Mouse (Mus musculus): ENCODE results near the gene Rps2. TPM values are rescaled to one million over a fixed set of nuclear protein-coding genes. Genes with fewer than 3 reads are reported as not detected.

Rps2 gene
- polyA plus RNA-seq, 1 experiment from 2014 or later: 828 TPM

GRCm38 (mm10) chr17:24745526-24746497 lies 27.9 kb downstream of the Rps2 start:
- peak; percentile 70; the same call in 1 of the 2 replicates for ATAC-seq (ENCODE audit: insufficient number of reproducible peaks, low FRiP score)
- Histone ChIP-seq H3K27me3 (replicated peaks) (peaks cover 33% of the 10 kb centered on the region), H3K27ac (ENCODE audit: poor library complexity, severe bottlenecking) (no peak overlapping the region), H3K9me3 (replicated peaks) (no peaks in the 10 kb centered on the region), H3K36me3 (peaks cover 8% of the 10 kb centered on the region; the same call in 1 of the 2 replicates), H3K4me3 (no peak overlapping the region), H3K9ac (no peak overlapping the region), H3K4me2 (no peak overlapping the region), H3K4me1 (replicated peaks) (0 out of 2 replicates have a peak, but pooled peaks cover 5% of the 10 kb centered on the region)
- 17% methylated on average over 7 of the region's 7 CpGs for WGBS

GRCm38 (mm10) chr17:24746986-24747385 lies 29.1 kb downstream of the Rps2 start:
- Histone ChIP-seq H3K4me2 (no peak overlapping the region), H3K27ac (ENCODE audit: poor library complexity, severe bottlenecking) (no peak overlapping the region), H3K9me3 (replicated peaks) (no peaks in the 10 kb centered on the region), H3K9ac (no peak overlapping the region), H3K27me3 (replicated peaks) (peaks cover 44% of the 10 kb centered on the region), H3K4me3 (no peak overlapping the region), H3K36me3 (no peaks in the 10 kb centered on the region), H3K4me1 (replicated peaks) (peaks cover 5% of the 10 kb centered on the region; the same call in 1 of the 2 replicates)
- no peak for ATAC-seq (ENCODE audit: insufficient number of reproducible peaks, low FRiP score)
- WGBS: 39% methylated on average over 4 of the region's 4 CpGs

GRCm38 (mm10) chr17:24751528-24751927 lies 33.6 kb downstream of the Rps2 start:
- peaks cover 20% of the 10 kb centered on the region for H3K4me1 ChIP-seq (replicated peaks)
- H3K9me3 ChIP-seq (replicated peaks): no peaks in the 10 kb centered on the region
- no peak overlapping the region for H3K27ac ChIP-seq (ENCODE audit: poor library complexity, severe bottlenecking)
- H3K9ac ChIP-seq: no peak overlapping the region
- peaks cover 85% of the 10 kb centered on the region for H3K27me3 ChIP-seq (replicated peaks)
- no peak overlapping the region for H3K4me2 ChIP-seq
- no peaks in the 10 kb centered on the region for H3K36me3 ChIP-seq
- ATAC-seq (ENCODE audit: insufficient number of reproducible peaks, low FRiP score): no peak
- WGBS: 7% methylated on average over 4 of the region's 4 CpGs
- no peak overlapping the region for H3K4me3 ChIP-seq

GRCm38 (mm10) chr17:24752415-24753394 lies 34.8 kb downstream of the Rps2 start, which contains the start of gene Hs3st6:
Gene Hs3st6 (plus strand): TSS chr17:24752988.
- Histone ChIP-seq H3K36me3 (no peaks in the 10 kb centered on the region), H3K4me3 (peak within 1 kb of the TSS; percentile 59), H3K9me3 (replicated peaks) (no peaks in the 10 kb centered on the region), H3K27ac (ENCODE audit: poor library complexity, severe bottlenecking) (no peak within 1 kb of the TSS), H3K4me1 (replicated peaks) (peaks cover 15% of the 10 kb centered on the region), H3K9ac (peak within 1 kb of the TSS; percentile 67), H3K4me2 (peak within 1 kb of the TSS; percentile 97), H3K27me3 (replicated peaks) (peaks cover 79% of the 10 kb centered on the region)
- peak; percentile 78 for ATAC-seq (ENCODE audit: insufficient number of reproducible peaks, low FRiP score)
- WGBS: 1% methylated on average over 62 of the region's 82 CpGs

GRCm38 (mm10) chr17:24757394-24757793 lies 39.5 kb downstream of the Rps2 start:
- no peak for ATAC-seq (ENCODE audit: insufficient number of reproducible peaks, low FRiP score)
- no peaks in the 10 kb centered on the region for H3K9me3 ChIP-seq (replicated peaks)
- no peak overlapping the region for H3K9ac ChIP-seq
- H3K27ac ChIP-seq (ENCODE audit: poor library complexity, severe bottlenecking): no peak overlapping the region
- H3K27me3 ChIP-seq (replicated peaks): peaks cover 46% of the 10 kb centered on the region
- no peaks in the 10 kb centered on the region for H3K36me3 ChIP-seq
- peaks cover 16% of the 10 kb centered on the region for H3K4me1 ChIP-seq (replicated peaks)
- no peak overlapping the region for H3K4me2 ChIP-seq
- no peak overlapping the region for H3K4me3 ChIP-seq
- WGBS: 71% methylated on average over 1 of the region's 1 CpGs

GRCm38 (mm10) chr17:24761121-24761520 lies 43.2 kb downstream of the Rps2 start:
- Histone ChIP-seq H3K36me3 (no peaks in the 10 kb centered on the region), H3K27me3 (replicated peaks) (peaks cover 9% of the 10 kb centered on the region), H3K4me3 (no peak overlapping the region), H3K9ac (no peak overlapping the region), H3K27ac (ENCODE audit: poor library complexity, severe bottlenecking) (no peak overlapping the region), H3K4me1 (replicated peaks) (peaks cover 27% of the 10 kb centered on the region), H3K4me2 (no peak overlapping the region), H3K9me3 (replicated peaks) (no peaks in the 10 kb centered on the region)
- ATAC-seq (ENCODE audit: insufficient number of reproducible peaks, low FRiP score): no peak
- 66% methylated on average over 5 of the region's 5 CpGs for WGBS

- peaks cover 32% of the 10 kb centered on the region for H3K4me1 ChIP-seq (replicated peaks)
- WGBS: 35% methylated on average over 21 of the region's 22 CpGs
- no peaks in the 10 kb centered on the region for H3K36me3 ChIP-seq
- H3K4me2 ChIP-seq: peak overlapping the region; percentile 45
- H3K27me3 ChIP-seq (replicated peaks): peaks cover 13% of the 10 kb centered on the region; the same call in 1 of the 2 replicates
- H3K9me3 ChIP-seq (replicated peaks): no peaks in the 10 kb centered on the region
- H3K27ac ChIP-seq (ENCODE audit: poor library complexity, severe bottlenecking): no peak overlapping the region
- H3K9ac ChIP-seq: no peak overlapping the region
- ATAC-seq (ENCODE audit: insufficient number of reproducible peaks, low FRiP score): no peak
- H3K4me3 ChIP-seq: no peak overlapping the region
Observed at GRCm38 (mm10) chr17:24765016-24765905, 47.3 kb downstream of the Rps2 start.

- peaks cover 13% of the 10 kb centered on the region; the same call in 1 of the 2 replicates for H3K27me3 ChIP-seq (replicated peaks)
- no peaks in the 10 kb centered on the region for H3K36me3 ChIP-seq
- no peaks in the 10 kb centered on the region for H3K9me3 ChIP-seq (replicated peaks)
- no peak overlapping the region for H3K4me2 ChIP-seq
- no peak overlapping the region for H3K27ac ChIP-seq (ENCODE audit: poor library complexity, severe bottlenecking)
- H3K4me3 ChIP-seq: no peak overlapping the region
- peaks cover 32% of the 10 kb centered on the region for H3K4me1 ChIP-seq (replicated peaks)
- no peak for ATAC-seq (ENCODE audit: insufficient number of reproducible peaks, low FRiP score)
- WGBS: 24% methylated on average over 12 of the region's 12 CpGs
- no peak overlapping the region for H3K9ac ChIP-seq
Observed at GRCm38 (mm10) chr17:24766266-24766875, 48.5 kb downstream of the Rps2 start.

- H3K9ac ChIP-seq: no peak overlapping the region
- ATAC-seq (ENCODE audit: insufficient number of reproducible peaks, low FRiP score): no peak
- WGBS: 39% methylated on average over 3 of the region's 3 CpGs
- 0 out of 2 replicates have a peak, but pooled peaks cover 8% of the 10 kb centered on the region for H3K9me3 ChIP-seq (replicated peaks)
- no peak overlapping the region for H3K4me3 ChIP-seq
- peaks cover 20% of the 10 kb centered on the region for H3K4me1 ChIP-seq (replicated peaks)
- H3K36me3 ChIP-seq: no peaks in the 10 kb centered on the region
- H3K4me2 ChIP-seq: no peak overlapping the region
- H3K27me3 ChIP-seq (replicated peaks): peaks cover 13% of the 10 kb centered on the region; the same call in 1 of the 2 replicates
- no peak overlapping the region for H3K27ac ChIP-seq (ENCODE audit: poor library complexity, severe bottlenecking)
Observed at GRCm38 (mm10) chr17:24769146-24769545, 51.2 kb downstream of the Rps2 start.
